Mouse (Mus musculus) liver, postnatal 0 days (tissue): ENCODE results near the gene Cd276.
A peak's percentile ranks its signal among the peaks of the same experiment; 100 is the strongest.

Experiments
- CTCF ChIP-seq: sonication (generic); IDR thresholded peaks from 2 replicates; pipeline ENCODE4 v1.5.1; 2016; ENCODE audit warnings: antibody characterized with exemption, low read depth
- EP300 ChIP-seq: IDR thresholded peaks from 2 replicates; pipeline ENCODE4 v1.6.1; 2016; ENCODE audit warnings: antibody characterized with exemption, low read depth, mild to moderate bottlenecking

- peak; percentile 96 for TF ChIP-seq CTCF
- TF ChIP-seq EP300 = no peak
Measured at GRCm38 (mm10) chr9:58578669-58579068, 23.4 kb upstream of the Cd276 start.
